Mouse (Mus musculus): ENCODE results near the gene Sympk.

DNA sequence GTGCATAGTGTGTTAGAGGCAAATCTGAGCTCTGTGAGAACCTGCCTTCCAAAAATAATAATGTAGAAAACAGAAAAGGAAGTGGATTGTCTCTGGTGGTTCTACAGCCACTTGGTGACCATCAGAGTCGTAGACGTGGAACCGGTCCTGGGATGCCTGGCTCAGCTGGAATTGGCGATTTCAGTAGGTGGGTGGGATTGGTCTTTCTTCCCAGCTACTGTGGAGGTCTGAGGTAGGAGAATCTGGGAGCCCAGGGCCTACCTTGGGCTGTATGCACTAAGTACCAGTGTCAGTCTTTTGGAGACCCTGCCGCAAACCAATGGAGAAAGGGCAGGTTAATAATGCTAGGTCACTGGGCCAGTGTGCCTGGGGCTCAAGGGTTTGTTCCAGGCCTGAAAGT lies 31.1 kb upstream of the Sympk start:
- TF ChIP-seq CTCF (IDR thresholded peaks at IDR 0.05) (no peak), EP300 (IDR thresholded peaks at IDR 0.05) (no peak)

Measured in lung, postnatal 0 days (tissue).